Mouse (Mus musculus): ENCODE data around the gene Arhgef18. TPM values are rescaled to one million over a fixed set of nuclear protein-coding genes. Genes with fewer than 3 reads are reported as not detected.

The Arhgef18 gene
- polyA plus RNA-seq, 1 experiment from 2014 or later: 11.7 TPM

- H3K4me2 ChIP-seq (replicated peaks; ENCODE audit: low read depth, low read length): no peak overlapping the region
- no peak for ATAC-seq (ENCODE audit: low FRiP score, low TSS enrichment)
- no peak overlapping the region for H3K27ac ChIP-seq (ENCODE audit: low read depth, low read length)
- no peaks in the 10 kb centered on the region for H3K27me3 ChIP-seq (ENCODE audit: control insufficient read depth, insufficient read depth, low read length)
- H3K36me3 ChIP-seq (ENCODE audit: control insufficient read depth, insufficient read depth, low read length): peaks cover 31% of the 10 kb centered on the region
- WGBS: 94% methylated on average over 15 of the region's 15 CpGs
- H3K9me3 ChIP-seq (ENCODE audit: control insufficient read depth, low read length): peaks cover 11% of the 10 kb centered on the region
- no peak overlapping the region for H3K4me3 ChIP-seq (ENCODE audit: low read length)
- H3K4me1 ChIP-seq (ENCODE audit: control insufficient read depth, insufficient read depth, low read length): 0 out of 2 replicates have a peak, but pooled peaks cover 5% of the 10 kb centered on the region
- no peak overlapping the region for H3K9ac ChIP-seq (ENCODE audit: low read depth, low read length)
Observed at GRCm38 (mm10) chr8:3496428-3496748, 103.6 kb downstream of the Arhgef18 start.

DNA sequence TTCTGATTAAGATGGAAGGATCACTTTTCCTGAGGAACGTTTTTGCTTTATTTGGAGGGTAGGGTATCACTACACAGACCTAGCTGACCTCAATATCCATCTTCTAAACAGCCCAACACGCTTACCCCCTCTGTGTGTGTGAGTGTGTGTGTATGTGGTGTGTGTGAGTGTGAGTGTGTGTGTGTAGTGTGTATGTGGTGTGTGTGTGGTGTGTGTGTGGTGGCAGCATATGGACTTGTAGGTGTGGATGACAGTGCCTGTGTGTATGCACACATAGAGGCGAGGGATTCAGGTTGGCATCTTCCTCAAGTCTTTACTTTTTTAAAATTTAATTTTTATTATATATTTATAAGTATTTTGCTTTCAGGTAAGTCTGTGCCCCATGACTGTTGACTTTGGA is 105.8 kb downstream of the Arhgef18 start:
- peaks cover 11% of the 10 kb centered on the region for H3K9me3 ChIP-seq (ENCODE audit: control insufficient read depth, low read length)
- H3K27ac ChIP-seq (ENCODE audit: low read depth, low read length): no peak overlapping the region
- WGBS: 84% methylated on average over 3 of the region's 3 CpGs
- no peak overlapping the region for H3K4me2 ChIP-seq (replicated peaks; ENCODE audit: low read depth, low read length)
- H3K9ac ChIP-seq (ENCODE audit: low read depth, low read length): no peak overlapping the region
- ATAC-seq (ENCODE audit: low FRiP score, low TSS enrichment): no peak
- H3K4me3 ChIP-seq (ENCODE audit: low read length): no peak overlapping the region
- no peaks in the 10 kb centered on the region for H3K27me3 ChIP-seq (ENCODE audit: control insufficient read depth, insufficient read depth, low read length)
- 0 out of 2 replicates have a peak, but pooled peaks cover 5% of the 10 kb centered on the region for H3K4me1 ChIP-seq (ENCODE audit: control insufficient read depth, insufficient read depth, low read length)
- peaks cover 31% of the 10 kb centered on the region for H3K36me3 ChIP-seq (ENCODE audit: control insufficient read depth, insufficient read depth, low read length)

DNA sequence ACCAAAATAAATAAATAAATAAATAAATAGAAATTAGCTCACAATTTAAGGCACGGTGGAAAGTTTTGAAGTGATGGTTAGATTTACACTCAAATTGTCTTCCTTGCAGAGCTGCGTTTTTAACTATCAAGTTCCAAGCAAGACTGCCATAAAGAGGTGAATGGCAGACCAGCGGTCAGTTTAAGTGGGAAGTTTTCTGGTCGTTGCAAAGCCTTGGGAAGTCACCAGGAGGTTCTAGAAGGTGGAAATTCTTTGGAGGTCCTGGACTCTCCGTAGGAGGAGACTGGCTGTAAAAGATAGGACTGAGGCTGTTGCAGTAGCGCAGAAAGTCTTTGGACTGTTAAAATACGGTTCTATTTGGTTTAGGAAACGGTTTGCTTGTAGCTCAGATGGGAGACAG is 106.9 kb downstream of the Arhgef18 start:
- ATAC-seq (ENCODE audit: low FRiP score, low TSS enrichment): no peak; the same call in 1 of the 2 replicates
- H3K4me3 ChIP-seq (ENCODE audit: low read length): peak overlapping the region; percentile 83

DNA sequence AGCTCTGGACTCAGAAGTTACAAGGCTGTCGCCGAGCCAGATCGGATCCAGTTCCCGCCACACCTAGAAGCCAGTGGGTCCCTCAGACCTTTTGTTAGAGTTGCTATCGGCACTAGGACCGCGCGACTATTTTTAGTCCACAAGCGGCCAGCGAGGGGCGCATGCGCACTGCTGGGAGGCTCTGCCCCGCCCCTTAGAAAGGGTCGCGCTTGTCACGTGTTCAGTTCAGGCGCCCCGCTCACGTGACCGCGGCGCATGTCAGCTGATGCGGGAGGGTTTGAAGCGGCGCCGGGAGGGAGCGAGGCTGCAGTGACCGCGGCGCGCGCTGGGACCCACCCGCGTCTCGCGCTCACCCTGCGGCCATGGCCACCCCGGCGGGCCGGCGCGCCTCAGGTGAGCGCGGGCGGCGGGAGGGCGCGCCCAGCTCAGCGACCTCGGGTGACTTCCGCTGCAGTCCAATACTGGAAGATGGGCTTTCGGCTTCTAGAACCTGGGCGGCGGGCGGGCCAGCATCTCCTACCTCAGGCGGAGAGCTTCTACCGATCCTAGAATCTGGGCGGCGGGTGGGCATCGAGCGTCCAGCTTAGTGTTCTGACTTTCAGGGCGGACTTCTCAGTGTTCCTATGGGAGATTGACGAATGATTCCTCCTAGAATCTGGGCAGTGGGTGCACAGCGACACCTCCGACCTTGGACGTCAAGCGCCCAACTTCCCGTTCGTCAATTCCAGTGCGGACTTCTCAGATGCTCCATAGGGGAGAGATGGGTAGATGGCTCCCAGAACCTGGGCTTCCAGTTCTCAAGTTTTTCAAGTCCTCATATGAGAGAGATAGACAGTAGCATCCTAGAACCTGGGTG is 107.7 kb downstream of the Arhgef18 start, which contains the start of gene Mcoln1:
TSS of gene Mcoln1 (plus strand) at position 223 of the 856 bp plus-strand sequence.
- Histone ChIP-seq H3K9ac (ENCODE audit: low read depth, low read length) (peak within 1 kb of the TSS; percentile 84), H3K4me3 (ENCODE audit: low read length) (peak within 1 kb of the TSS; percentile 83), H3K9me3 (ENCODE audit: control insufficient read depth, low read length) (peaks cover 6% of the 10 kb centered on the region), H3K4me1 (ENCODE audit: control insufficient read depth, insufficient read depth, low read length) (0 out of 2 replicates have a peak, but pooled peaks cover 5% of the 10 kb centered on the region), H3K4me2 (replicated peaks; ENCODE audit: low read depth, low read length) (peak within 1 kb of the TSS; percentile 84), H3K27ac (ENCODE audit: low read depth, low read length) (peak within 1 kb of the TSS; percentile 95), H3K27me3 (ENCODE audit: control insufficient read depth, insufficient read depth, low read length) (no peaks in the 10 kb centered on the region), H3K36me3 (ENCODE audit: control insufficient read depth, insufficient read depth, low read length) (peaks cover 21% of the 10 kb centered on the region)
- WGBS: under 1% methylated on average over 67 of the region's 70 CpGs
- ATAC-seq (ENCODE audit: low FRiP score, low TSS enrichment): peak; percentile 90

More for the DNA sequence above, 106.9 kb downstream of the Arhgef18 start:
- Histone ChIP-seq H3K9me3 (ENCODE audit: control insufficient read depth, low read length) (peaks cover 11% of the 10 kb centered on the region), H3K27me3 (ENCODE audit: control insufficient read depth, insufficient read depth, low read length) (no peaks in the 10 kb centered on the region), H3K9ac (ENCODE audit: low read depth, low read length) (peak overlapping the region; percentile 84), H3K4me1 (ENCODE audit: control insufficient read depth, insufficient read depth, low read length) (0 out of 2 replicates have a peak, but pooled peaks cover 5% of the 10 kb centered on the region), H3K4me2 (replicated peaks; ENCODE audit: low read depth, low read length) (peak overlapping the region; percentile 84), H3K36me3 (ENCODE audit: control insufficient read depth, insufficient read depth, low read length) (peaks cover 27% of the 10 kb centered on the region), H3K27ac (ENCODE audit: low read depth, low read length) (peak overlapping the region; percentile 95)
- 2% methylated on average over 8 of the region's 8 CpGs for WGBS

- Histone ChIP-seq H3K36me3 (ENCODE audit: control insufficient read depth, insufficient read depth, low read length) (peaks cover 14% of the 10 kb centered on the region), H3K27ac (ENCODE audit: low read depth, low read length) (no peak overlapping the region), H3K9ac (ENCODE audit: low read depth, low read length) (no peak overlapping the region), H3K9me3 (ENCODE audit: control insufficient read depth, low read length) (no peaks in the 10 kb centered on the region), H3K4me2 (replicated peaks; ENCODE audit: low read depth, low read length) (no peak overlapping the region), H3K27me3 (ENCODE audit: control insufficient read depth, insufficient read depth, low read length) (no peaks in the 10 kb centered on the region), H3K4me3 (ENCODE audit: low read length) (no peak overlapping the region), H3K4me1 (ENCODE audit: control insufficient read depth, insufficient read depth, low read length) (0 out of 2 replicates have a peak, but pooled peaks cover 5% of the 10 kb centered on the region)
- ATAC-seq (ENCODE audit: low FRiP score, low TSS enrichment): no peak
- 66% methylated on average over 4 of the region's 4 CpGs for WGBS
Observed at GRCm38 (mm10) chr8:3502217-3502616, 109.4 kb downstream of the Arhgef18 start.

Other genes starting within 250 kb of the Arhgef18 start
- 33.2 and 40.2 TPM in 2 replicates for gene Insr, start 113.4 kb upstream of the Arhgef18 start, polyA plus RNA-seq (2014; fragmentation: Nextera tagmentation; extraction: Ambion mirVana)
- not detected in 2 replicates for gene A430078G23Rik, start 39.6 kb upstream of the Arhgef18 start, polyA plus RNA-seq (2014; fragmentation: Nextera tagmentation; extraction: Ambion mirVana)
- gene Pex11g, start 74.7 kb downstream of the Arhgef18 start, polyA plus RNA-seq (2014; fragmentation: Nextera tagmentation; extraction: Ambion mirVana): 3.7 and 4.4 TPM in 2 replicates
- gene Tex45, start 77.9 kb downstream of the Arhgef18 start, polyA plus RNA-seq (2014; fragmentation: Nextera tagmentation; extraction: Ambion mirVana): not detected in 2 replicates
- 27.9 and 47.9 TPM in 2 replicates for gene Zfp358, start 100.1 kb downstream of the Arhgef18 start, polyA plus RNA-seq (2014; fragmentation: Nextera tagmentation; extraction: Ambion mirVana)
- gene Mcoln1, start 107.5 kb downstream of the Arhgef18 start, polyA plus RNA-seq (2014; fragmentation: Nextera tagmentation; extraction: Ambion mirVana): 29.3 and 39.9 TPM in 2 replicates
- 21.0 and 25.6 TPM in 2 replicates for gene Pnpla6, start 122.4 kb downstream of the Arhgef18 start, polyA plus RNA-seq (2014; fragmentation: Nextera tagmentation; extraction: Ambion mirVana)
- gene C330021F23Rik, start 175.0 kb downstream of the Arhgef18 start, polyA plus RNA-seq (2014; fragmentation: Nextera tagmentation; extraction: Ambion mirVana): 6.9 and 11.2 TPM in 2 replicates
- gene Camsap3, start 194.3 kb downstream of the Arhgef18 start, polyA plus RNA-seq (2014; fragmentation: Nextera tagmentation; extraction: Ambion mirVana): 14.1 and 18.1 TPM in 2 replicates
- gene Xab2, start 228.3 kb downstream of the Arhgef18 start, polyA plus RNA-seq (2014; fragmentation: Nextera tagmentation; extraction: Ambion mirVana): 42.2 and 67.7 TPM in 2 replicates
- gene Pet100, start 228.5 kb downstream of the Arhgef18 start, polyA plus RNA-seq (2014; fragmentation: Nextera tagmentation; extraction: Ambion mirVana): 84.5 and 132 TPM in 2 replicates
- 0.96 and 1.0 TPM in 2 replicates for gene Pcp2, start 232.5 kb downstream of the Arhgef18 start, polyA plus RNA-seq (2014; fragmentation: Nextera tagmentation; extraction: Ambion mirVana)
- 50.7 and 70.8 TPM in 2 replicates for gene Stxbp2, start 237.9 kb downstream of the Arhgef18 start, polyA plus RNA-seq (2014; fragmentation: Nextera tagmentation; extraction: Ambion mirVana)

Measured in kidney, embryonic 14.5 days (tissue).